Mouse (Mus musculus): ENCODE results near the gene Whamm. TPM values are rescaled to one million over a fixed set of nuclear protein-coding genes. Genes with fewer than 3 reads are reported as not detected.

Whamm gene
- total RNA-seq (2021) = 10 to 100 TPM; 12.3 to 21.0 TPM

GRCm38 (mm10) chr7:81571108-81571940, at the start of gene Whamm:
Gene Whamm, plus strand, starts transcription at chr7:81571266.
- DNase-seq (ENCODE audit: low spot score in 2 of 2) = peak; percentile 89 to 90
- intact Hi-C loops (cut with DNase I) = loop anchor here (2.0 to 10.0 kb wide), 3 partner anchors 49 to 203 kb away; partner anchors contain the start of gene Cpeb1

DNA sequence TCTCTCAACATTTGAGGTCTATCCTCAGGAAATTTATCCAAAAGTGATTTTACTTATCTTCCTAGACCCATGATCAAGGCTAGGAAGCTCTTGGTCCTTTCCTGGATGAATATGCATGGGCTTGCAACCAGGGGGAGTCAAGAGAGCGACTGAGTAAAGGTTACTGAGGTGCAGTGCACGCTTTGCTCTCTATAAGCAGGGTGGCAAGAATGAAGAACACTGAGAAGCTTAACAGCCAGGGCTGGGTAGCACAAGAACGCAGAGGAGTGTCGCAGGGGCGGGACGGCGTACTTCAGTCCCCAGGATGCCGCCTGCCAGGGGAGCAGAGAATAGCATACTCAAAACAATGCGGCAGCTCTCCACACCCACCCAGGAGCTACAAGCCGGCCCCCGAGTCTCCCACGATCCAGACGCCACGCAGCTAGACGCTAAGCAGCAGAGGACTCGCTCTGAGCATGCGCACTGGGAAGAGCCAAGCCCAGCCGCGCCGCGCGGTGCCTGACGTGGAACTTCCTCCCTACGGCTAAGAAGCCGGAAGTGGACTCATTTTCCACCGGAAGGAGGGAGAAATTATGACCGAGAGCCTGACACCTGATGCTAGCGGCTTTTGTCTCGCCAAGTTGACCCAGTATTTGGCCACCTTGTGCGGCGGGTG, 47.9 kb upstream of the Whamm start:
- peak; percentile 87 to 90 for DNase-seq (ENCODE audit: low spot score in 2 of 2)
- intact Hi-C loops (cut with DNase I) = loop anchor here (2.0 to 5.0 kb wide), 2 partner anchors 49 to 68 kb away; partner anchors contain the start of genes Cpeb1 and Whamm

DNA sequence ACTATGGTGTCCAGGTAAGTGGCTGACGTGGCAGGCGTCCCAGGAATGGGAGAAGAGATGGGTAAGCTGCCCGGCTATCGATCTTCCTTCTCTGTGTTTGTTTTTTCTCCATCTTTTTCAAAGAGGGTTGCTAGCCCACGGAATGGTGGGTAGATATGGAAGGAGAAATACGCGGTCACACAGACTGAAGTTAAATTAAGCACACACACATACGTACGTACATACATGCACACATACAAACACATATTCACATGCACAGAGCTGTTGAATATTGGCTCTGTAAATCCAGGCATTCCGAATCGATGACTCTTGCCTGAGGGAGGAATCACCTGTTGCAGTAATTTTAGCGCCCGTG, 47.4 kb upstream of the Whamm start:
- intact Hi-C loops (cut with DNase I) = loop anchor here (2.0 to 5.0 kb wide), 2 partner anchors 49 to 69 kb away; partner anchors contain the start of genes Cpeb1 and Whamm
- DNase-seq (ENCODE audit: low spot score in 2 of 2) = no peak

GRCm38 (mm10) chr7:81528918-81529317, 42.1 kb upstream of the Whamm start:
- DNase-seq (ENCODE audit: low spot score in 2 of 2) = no peak
- intact Hi-C loops (cut with DNase I) = no loop called here

DNA sequence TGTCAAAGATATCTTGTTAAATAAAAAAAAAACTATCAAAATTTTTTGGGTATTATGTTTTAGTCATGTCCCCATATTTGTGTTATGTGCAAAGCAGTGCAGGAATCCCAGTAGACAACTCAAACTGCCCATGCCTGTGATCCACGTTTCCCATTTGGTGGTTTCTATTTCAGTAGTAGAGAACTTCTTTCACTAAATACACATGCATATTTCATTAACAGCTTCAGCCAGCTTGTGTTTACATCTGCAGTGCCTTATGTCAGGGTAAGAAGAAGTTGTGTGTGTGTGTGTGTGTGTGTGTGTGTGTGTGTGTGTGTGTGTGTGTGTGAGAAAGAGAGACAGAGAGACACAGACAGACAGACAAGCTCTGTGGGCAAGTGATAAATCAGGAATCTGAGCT, 39.6 kb upstream of the Whamm start:
- intact Hi-C loops (cut with DNase I) = no loop called here
- DNase-seq (ENCODE audit: low spot score in 2 of 2) = no peak

GRCm38 (mm10) chr7:81536478-81536877, 34.6 kb upstream of the Whamm start:
- no peak for DNase-seq (ENCODE audit: low spot score in 2 of 2)
- intact Hi-C loops (cut with DNase I) = no loop called here

GRCm38 (mm10) chr7:81538070-81538675, 32.9 kb upstream of the Whamm start:
- intact Hi-C loops (cut with DNase I) = no loop called here
- DNase-seq (ENCODE audit: low spot score in 2 of 2) = peak in 1 of 2 experiments; percentile 18

GRCm38 (mm10) chr7:81539565-81539964, 31.5 kb upstream of the Whamm start:
- intact Hi-C loops (cut with DNase I) = no loop called here
- DNase-seq (ENCODE audit: low spot score in 2 of 2) = no peak

DNA sequence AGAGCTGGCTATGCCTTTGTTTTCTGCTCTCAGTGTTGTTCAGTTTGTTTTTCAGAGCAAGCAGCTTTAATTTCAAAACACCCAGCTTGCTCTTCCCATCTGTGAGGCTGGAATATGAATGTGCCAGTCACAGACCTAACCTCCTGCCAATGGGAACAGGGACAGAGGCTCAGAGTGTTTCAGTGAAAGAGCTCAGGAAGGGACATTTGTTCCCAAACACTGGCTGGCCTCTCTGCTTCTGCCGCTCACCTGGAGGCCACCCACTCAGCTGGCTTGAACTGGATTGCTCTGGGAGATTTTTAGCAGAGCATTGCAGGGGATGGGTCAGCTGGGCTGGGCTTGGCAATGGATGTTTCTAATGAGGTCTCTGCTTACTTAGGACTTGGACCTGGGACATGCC, 30.1 kb upstream of the Whamm start:
- intact Hi-C loops (cut with DNase I) = no loop called here
- DNase-seq (ENCODE audit: low spot score in 2 of 2) = peak in 1 of 2 experiments; percentile 15

DNA sequence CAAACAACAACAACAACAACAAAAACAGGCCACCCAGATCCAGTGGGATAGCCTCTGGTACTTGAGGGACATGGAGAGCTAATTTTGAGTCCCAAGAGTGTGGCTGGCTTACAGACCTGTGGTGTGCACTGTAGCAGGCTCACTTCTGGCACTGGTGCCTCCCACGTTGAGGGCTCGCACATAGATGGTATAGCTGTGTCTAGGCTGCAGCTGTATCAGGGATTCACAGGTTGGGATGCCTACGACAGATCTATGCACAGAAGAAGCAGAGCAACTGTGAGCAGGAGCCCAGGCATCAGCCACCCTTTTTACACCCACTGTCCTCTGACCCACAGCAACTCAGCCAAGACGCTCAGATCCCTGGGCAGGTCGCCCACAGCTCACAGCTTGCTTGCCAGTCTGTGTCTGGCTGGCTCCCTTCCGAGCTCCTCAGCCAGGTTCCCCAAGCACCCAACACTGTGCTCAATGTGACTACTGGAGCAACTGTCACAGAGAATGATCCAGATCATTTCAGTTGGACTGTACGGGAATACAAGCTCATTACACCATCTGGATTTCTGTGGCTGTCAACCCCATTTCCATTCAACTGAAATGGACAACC, 29.0 kb upstream of the Whamm start:
- peak; percentile 66 for DNase-seq (ENCODE audit: low spot score in 2 of 2)
- intact Hi-C loops (cut with DNase I) = no loop called here

GRCm38 (mm10) chr7:81542934-81543333, 28.1 kb upstream of the Whamm start:
- DNase-seq (ENCODE audit: low spot score in 2 of 2) = no peak
- intact Hi-C loops (cut with DNase I) = no loop called here

- intact Hi-C loops (cut with DNase I) = no loop called here
- DNase-seq (ENCODE audit: low spot score in 2 of 2) = no peak
Observed at GRCm38 (mm10) chr7:81548864-81549263, 22.2 kb upstream of the Whamm start.

DNA sequence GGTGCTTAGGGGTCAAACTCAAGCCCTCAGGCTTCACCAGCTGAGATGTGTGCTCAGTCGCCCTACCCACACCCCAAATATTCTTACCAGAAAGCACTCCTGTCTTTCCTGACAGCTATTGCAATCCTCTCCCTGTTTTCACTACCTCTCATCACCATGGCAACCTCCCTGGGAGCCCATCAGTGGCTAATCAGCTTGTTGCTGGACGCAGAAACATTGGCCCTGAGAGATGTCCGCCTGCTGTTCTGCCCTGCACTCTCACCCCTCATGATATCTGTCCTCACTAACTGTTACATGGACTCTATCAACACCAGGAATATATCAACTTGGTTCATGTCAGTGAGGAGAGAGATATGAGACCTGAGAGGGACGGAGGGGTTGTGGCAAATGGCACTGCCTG, 17.5 kb upstream of the Whamm start:
- intact Hi-C loops (cut with DNase I) = no loop called here

GRCm38 (mm10) chr7:81554369-81554768, 16.7 kb upstream of the Whamm start:
- DNase-seq (ENCODE audit: low spot score in 2 of 2) = no peak
- intact Hi-C loops (cut with DNase I) = no loop called here

More for the DNA sequence above, 17.5 kb upstream of the Whamm start:
- no peak for DNase-seq (ENCODE audit: low spot score in 2 of 2)

GRCm38 (mm10) chr7:81556839-81557238, 14.2 kb upstream of the Whamm start:
- DNase-seq (ENCODE audit: low spot score in 2 of 2) = no peak
- intact Hi-C loops (cut with DNase I) = no loop called here

DNA sequence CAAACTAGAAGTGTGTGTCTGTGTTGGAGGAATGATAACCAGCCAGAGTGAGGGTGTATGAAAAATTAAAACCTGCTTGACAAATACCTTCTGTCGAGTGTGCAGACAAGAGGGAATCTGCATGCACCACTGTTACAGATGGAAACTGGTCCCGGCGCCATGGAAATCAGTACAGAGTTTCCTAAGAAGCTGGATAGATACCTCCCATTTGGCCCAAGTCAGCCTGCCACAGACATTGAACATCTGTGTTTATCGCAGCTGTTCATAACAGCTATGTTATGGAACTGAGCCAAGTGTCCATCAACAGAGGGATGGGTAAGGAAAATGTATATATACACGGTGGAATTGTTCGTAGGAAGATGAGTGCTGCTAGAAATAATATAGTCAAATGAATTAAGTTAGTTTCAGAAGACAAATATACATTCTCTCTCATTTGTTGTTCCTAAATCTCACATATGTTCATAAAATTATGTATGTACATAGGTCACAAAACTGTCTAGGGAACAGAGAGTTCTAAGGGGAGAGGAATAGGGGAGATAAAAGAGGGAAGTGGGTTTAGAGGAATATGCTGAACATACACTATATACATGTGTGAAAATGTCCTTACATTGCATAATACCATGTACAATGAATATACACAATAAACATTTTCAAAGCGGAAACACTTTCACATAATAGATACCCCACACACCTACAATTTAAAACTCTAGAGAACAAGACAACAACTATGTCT, 13.6 kb upstream of the Whamm start:
- DNase-seq (ENCODE audit: low spot score in 2 of 2) = no peak
- intact Hi-C loops (cut with DNase I) = no loop called here

DNA sequence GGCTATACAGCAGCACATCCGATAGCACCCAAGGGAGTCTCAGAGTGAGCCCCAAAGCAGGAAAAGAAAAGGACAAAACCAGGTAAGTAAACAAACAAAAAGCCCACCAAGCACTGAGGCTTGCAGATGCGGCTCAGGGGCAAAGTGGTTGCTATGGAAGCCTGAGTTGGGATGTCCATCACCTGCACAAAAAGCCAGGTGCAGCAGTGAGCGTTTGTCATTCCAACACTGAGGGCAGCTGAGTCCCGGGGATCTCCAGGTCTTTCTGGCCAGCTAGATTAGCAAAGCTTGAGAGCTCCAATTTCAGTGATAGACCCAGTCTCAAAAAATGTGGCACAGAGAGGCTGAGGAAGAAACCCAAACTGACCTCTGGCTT, 13.1 kb upstream of the Whamm start:
- intact Hi-C loops (cut with DNase I) = no loop called here
- DNase-seq (ENCODE audit: low spot score in 2 of 2) = no peak

DNA sequence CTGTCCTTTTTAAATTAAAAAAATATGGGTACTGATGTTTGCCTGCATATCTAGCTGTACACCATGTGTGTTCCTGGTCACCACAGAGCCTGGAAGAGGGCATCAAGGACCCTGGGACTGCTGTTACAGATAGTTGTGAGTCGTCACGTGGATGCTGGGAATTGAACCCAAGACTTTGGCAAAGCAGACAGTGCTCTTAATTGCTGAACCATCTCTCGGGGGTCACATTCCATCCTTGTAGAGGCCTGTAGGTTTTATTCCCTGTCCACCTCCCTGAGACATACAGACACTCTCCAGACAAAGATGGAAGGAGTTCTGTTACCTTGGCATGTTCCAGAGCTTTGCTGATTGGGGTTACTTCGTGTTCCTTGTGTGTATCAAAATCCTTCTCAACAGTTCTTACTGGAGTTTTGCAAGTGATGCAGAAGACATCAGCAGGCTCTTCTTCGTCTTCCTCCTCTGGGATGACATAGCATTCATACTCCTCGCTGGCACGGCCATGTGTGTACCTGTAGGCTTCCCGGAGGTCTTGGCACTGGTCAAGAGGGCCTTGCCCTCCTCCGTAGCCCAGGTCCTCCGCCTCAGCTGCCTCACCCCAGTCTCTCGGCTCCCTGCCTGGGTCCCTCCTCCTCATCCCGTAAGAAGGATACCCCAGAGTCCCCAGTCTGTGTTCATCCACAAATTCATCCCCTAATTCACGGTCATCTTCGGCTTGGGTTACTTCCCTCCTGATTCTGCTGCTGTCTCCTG, 11.7 kb upstream of the Whamm start:
- DNase-seq (ENCODE audit: low spot score in 2 of 2) = no peak
- intact Hi-C loops (cut with DNase I) = no loop called here

All from left cerebral cortex, postnatal 36 days (tissue).